Mouse (Mus musculus) liver, adult 2 months (tissue): ENCODE measurements around the gene Prss48.

Experiments
- CTCF ChIP-seq: fragments of 200-500 bp; IDR thresholded peaks from 2 replicates; pipeline ENCODE4 v1.5.1; 2011; ENCODE audit warnings: low read depth, low read length, control low read depth
- POLR2A ChIP-seq: fragments of 200-500 bp; IDR thresholded peaks from 2 replicates; pipeline ENCODE4 v1.6.1; 2011; ENCODE audit warnings: low read length, control low read depth; ENCODE audit not compliant: insufficient read depth; ENCODE audit errors: extremely low read depth

GRCm38 (mm10) chr3:86001271-86001670 lies 1.0 kb downstream of the Prss48 start:
- TF ChIP-seq POLR2A (no peak), CTCF (no peak)
